Mouse (Mus musculus) small intestine, adult 2 months (tissue): ENCODE data around the gene Mdh2. TPM values are rescaled to one million over a fixed set of nuclear protein-coding genes. Genes with fewer than 3 reads are reported as not detected.

Source experiments
- H3K27ac ChIP-seq: fragments of 200-500 bp; 2 replicates; pipeline ENCODE4 v1.5.1; 2012; ENCODE audit warnings: low read depth, low read length, control low read depth, inconsistent platforms; ENCODE audit not compliant: insufficient read depth
- H3K27me3 ChIP-seq: fragments of 200-500 bp; 2 replicates; pipeline ENCODE4 v1.6.1; 2012; ENCODE audit warnings: mild to moderate bottlenecking, moderate library complexity, low read length, inconsistent platforms; ENCODE audit not compliant: control insufficient read depth, insufficient read depth
- H3K36me3 ChIP-seq: fragments of 200-500 bp; 2 replicates; pipeline ENCODE4 v1.6.1; 2012; ENCODE audit warnings: mild to moderate bottlenecking, low read length, control low read depth, inconsistent platforms; ENCODE audit not compliant: control insufficient read depth, insufficient read depth
- H3K4me1 ChIP-seq: fragments of 200-500 bp; 2 replicates; pipeline ENCODE4 v1.6.1; 2012; ENCODE audit warnings: low read length, inconsistent platforms, mixed read lengths; ENCODE audit not compliant: control insufficient read depth, insufficient read depth, insufficient read length
- H3K4me3 ChIP-seq: fragments of 200-500 bp; 2 replicates; pipeline ENCODE4 v1.5.1; 2012; ENCODE audit warnings: low read depth, mild to moderate bottlenecking, control low read depth, inconsistent platforms, low read length, moderate library complexity
- CTCF ChIP-seq: fragments of 200-500 bp; IDR thresholded peaks from 2 replicates; pipeline ENCODE4 v1.5.1; 2012; ENCODE audit warnings: low read depth, mild to moderate bottlenecking, control low read depth, inconsistent platforms, low read length, moderate library complexity, mixed read lengths; ENCODE audit not compliant: insufficient replicate concordance, insufficient read length; ENCODE audit errors: extremely low read depth
- POLR2A ChIP-seq: fragments of 200-500 bp; IDR thresholded peaks from 2 replicates; pipeline ENCODE4 v1.6.1; 2012; ENCODE audit warnings: low read depth, mild to moderate bottlenecking, control low read depth, inconsistent platforms, low read length, moderate library complexity
- WGBS: fragments of 180-500 bp; shearing (Covaris S2); methylation state at CpG from one replicate; pipeline ENCODE4 v1.1.7; 2018; 5-methylcytosine and 5-hydroxymethylcytosine counted together
- polyA plus RNA-seq: library from polyadenylated mRNA; depleted of rRNA; stranded (reverse); fragments of >200 nt; gene quantifications from 2 replicates; pipeline ENCODE4 v1.2.3, GENCODE M21; 2012

The Mdh2 gene
- polyA plus RNA-seq, 1 experiment = 2,398 TPM

DNA sequence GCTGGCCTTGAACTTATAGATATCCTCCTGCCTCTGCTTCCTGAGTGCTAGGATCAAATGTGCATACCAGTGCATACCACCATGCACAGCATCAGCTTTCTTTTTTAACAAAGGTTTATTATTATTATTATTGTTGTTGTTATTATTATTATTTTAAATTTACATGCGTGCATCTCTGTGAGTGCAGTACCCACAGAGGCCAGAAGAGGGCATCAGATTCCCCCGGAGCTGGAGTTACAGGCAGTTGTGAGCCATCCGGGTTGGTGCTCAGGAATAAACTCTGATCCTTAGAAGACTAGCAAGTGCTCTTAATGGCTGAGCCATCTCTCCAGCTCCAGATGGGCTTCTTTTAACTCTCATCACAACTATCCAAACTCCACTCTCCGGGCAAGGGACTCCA is 21.5 kb downstream of the Mdh2 start:
- TF ChIP-seq CTCF = peak; percentile 39; the same call in 1 of the 2 replicates
- no peak for TF ChIP-seq POLR2A
- 47% methylated on average over 4 of the region's 4 CpGs for WGBS
- no peak overlapping the region for H3K27ac ChIP-seq
- no peak overlapping the region for H3K4me3 ChIP-seq
- no peaks in the 10 kb centered on the region for H3K27me3 ChIP-seq
- H3K4me1 ChIP-seq = no peaks in the 10 kb centered on the region
- no peaks in the 10 kb centered on the region for H3K36me3 ChIP-seq

DNA sequence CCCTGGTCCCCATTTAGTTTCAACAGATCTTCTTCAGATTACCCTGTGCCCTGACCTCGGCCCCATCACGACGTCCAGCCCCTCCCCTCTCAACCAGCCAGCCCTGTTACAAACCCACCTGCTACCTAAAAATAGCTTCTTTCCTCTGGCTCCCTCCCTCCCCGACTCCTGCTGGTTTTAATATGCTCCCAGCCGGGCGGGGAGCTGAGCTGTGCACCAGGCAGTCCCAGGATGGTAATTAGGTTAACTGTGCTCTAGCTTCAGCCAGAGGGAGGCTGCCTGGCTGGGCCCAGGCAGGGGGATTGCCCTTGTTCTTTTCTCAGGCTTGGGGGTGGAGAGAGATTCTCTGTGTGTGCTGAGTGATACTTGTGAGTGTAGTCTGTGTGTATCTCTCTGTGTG is 22.6 kb downstream of the Mdh2 start:
- 5% methylated on average over 6 of the region's 6 CpGs for WGBS
- no peak for TF ChIP-seq CTCF
- TF ChIP-seq POLR2A = no peak
- H3K27me3 ChIP-seq = no peaks in the 10 kb centered on the region
- no peaks in the 10 kb centered on the region for H3K4me1 ChIP-seq
- H3K4me3 ChIP-seq = no peak overlapping the region
- H3K36me3 ChIP-seq = no peaks in the 10 kb centered on the region
- no peak overlapping the region for H3K27ac ChIP-seq

DNA sequence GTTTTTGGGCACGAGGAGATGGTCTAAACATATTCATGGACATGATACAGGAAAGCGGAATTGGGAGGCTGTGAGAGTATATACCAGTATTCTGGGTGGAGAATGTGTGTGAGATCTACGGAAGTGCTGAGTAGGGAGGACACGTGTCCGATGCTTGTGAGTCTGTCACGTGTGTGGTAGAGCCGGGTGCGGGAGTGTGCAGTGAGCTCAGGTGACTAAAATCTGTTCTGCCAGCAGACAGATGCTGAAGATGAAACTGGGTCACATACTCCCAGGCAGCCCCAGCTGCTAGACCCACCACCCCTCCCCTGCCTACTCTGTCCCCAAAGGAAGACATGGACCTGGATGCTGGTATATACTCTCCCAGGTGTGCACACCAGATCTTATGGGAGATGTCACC is 24.4 kb downstream of the Mdh2 start:
- TF ChIP-seq CTCF (no peak), POLR2A (no peak)
- 90% methylated on average over 8 of the region's 8 CpGs for WGBS
- H3K27me3 ChIP-seq = no peaks in the 10 kb centered on the region
- no peaks in the 10 kb centered on the region for H3K36me3 ChIP-seq
- H3K4me1 ChIP-seq = no peaks in the 10 kb centered on the region
- H3K27ac ChIP-seq = no peak overlapping the region
- no peak overlapping the region for H3K4me3 ChIP-seq

DNA sequence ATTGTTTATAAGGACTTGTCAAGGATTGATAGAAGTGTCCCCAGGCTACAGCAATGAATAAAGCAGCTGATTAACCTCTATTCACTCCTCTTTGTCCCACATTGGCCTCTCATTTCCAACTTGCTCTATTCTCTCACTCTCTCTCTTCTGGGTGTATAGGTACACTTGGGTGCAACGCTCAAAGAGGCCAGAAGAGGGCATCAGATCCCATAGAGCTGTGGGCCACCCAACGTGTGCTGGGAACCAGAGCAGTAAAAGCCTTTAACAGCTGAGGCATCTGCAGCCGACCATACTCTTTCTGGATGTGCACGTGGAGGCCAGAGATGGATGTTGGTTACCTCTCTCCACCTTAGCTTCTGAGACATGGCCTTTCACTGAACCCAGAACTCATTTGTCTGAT is 24.9 kb downstream of the Mdh2 start:
- no peak overlapping the region for H3K4me3 ChIP-seq
- H3K27me3 ChIP-seq = no peaks in the 10 kb centered on the region
- H3K27ac ChIP-seq = no peak overlapping the region
- H3K4me1 ChIP-seq = no peaks in the 10 kb centered on the region
- TF ChIP-seq CTCF (no peak), POLR2A (no peak)
- 58% methylated on average over 4 of the region's 4 CpGs for WGBS
- H3K36me3 ChIP-seq = no peaks in the 10 kb centered on the region

DNA sequence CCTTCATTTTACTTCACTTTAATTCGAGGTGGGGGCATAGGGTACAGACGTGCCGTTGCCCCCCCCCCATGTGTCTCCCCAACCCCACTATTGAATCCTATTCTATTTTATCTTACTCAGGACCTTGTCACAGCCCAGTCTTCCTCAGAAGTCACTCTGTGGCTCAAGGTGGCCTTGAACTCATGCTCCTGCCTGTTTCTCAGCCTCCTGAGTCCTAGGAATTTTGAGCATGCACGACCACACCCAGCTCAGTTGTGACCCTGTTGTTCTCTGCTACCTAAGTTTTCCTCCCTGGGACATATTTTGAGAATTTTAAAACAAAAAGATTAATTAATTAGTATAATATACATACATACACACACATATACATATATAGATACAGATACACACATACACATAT is 25.4 kb downstream of the Mdh2 start:
- 67% methylated on average over 4 of the region's 4 CpGs for WGBS
- no peaks in the 10 kb centered on the region for H3K27me3 ChIP-seq
- H3K4me3 ChIP-seq = no peak overlapping the region
- H3K36me3 ChIP-seq = no peaks in the 10 kb centered on the region
- no peak for TF ChIP-seq POLR2A
- no peak overlapping the region for H3K27ac ChIP-seq
- H3K4me1 ChIP-seq = no peaks in the 10 kb centered on the region

DNA sequence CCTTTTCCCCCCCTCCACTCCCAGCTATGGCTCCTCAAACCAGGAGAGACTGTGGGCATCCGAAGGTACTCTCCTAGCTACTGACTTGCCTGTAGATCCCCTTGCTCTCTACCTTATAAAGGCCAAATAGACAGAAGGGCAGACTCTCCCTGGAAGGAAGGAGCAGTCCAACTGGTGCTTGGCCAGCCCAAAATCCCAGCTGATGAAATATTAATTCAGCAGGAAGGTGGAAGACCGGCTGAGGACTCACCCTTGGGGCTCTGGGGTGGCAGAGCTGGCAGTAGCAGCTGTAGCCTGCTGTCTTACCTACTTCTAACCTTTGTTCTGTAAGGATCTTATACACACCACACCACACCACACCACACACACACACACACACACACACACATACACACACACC is 26.5 kb downstream of the Mdh2 start:
- no peak for TF ChIP-seq CTCF
- TF ChIP-seq POLR2A = no peak
- WGBS = 50% methylated on average over 2 of the region's 2 CpGs
- Histone ChIP-seq H3K27me3 (no peaks in the 10 kb centered on the region), H3K27ac (no peak overlapping the region), H3K4me3 (no peak overlapping the region), H3K36me3 (no peaks in the 10 kb centered on the region), H3K4me1 (no peaks in the 10 kb centered on the region)

GRCm38 (mm10) chr5:135806555-135807262 is 28.4 kb downstream of the Mdh2 start, which contains the start of gene Srrm3:
Gene Srrm3, plus strand, starts transcription at chr5:135806890.
- no peak within 1 kb of the TSS for H3K27ac ChIP-seq
- no peaks in the 10 kb centered on the region for H3K36me3 ChIP-seq
- WGBS = 5% methylated on average over 29 of the region's 29 CpGs
- no peak within 1 kb of the TSS for H3K4me3 ChIP-seq
- no peaks in the 10 kb centered on the region for H3K27me3 ChIP-seq
- TF ChIP-seq CTCF (peak; percentile 100), POLR2A (no peak)
- no peaks in the 10 kb centered on the region for H3K4me1 ChIP-seq

DNA sequence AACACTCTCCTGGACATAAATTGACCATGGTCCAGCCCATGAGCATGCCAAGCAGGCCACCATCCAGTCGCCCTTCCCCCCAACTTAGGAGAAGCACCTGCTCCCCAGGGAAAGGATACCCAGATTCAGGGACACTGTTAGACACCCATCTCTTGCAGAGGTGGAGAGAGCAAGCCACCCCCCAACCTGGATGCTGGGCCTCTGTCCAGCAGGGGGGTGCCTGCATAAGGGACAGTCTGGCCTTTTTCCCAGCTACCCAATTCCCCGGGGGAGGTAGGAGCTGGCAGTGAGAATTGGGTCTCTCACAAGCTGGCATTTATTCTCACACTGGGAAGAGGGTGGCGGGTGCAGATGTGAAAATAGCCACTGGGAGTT is 29.0 kb downstream of the Mdh2 start:
- Histone ChIP-seq H3K4me3 (no peak overlapping the region), H3K27me3 (no peaks in the 10 kb centered on the region), H3K27ac (no peak overlapping the region), H3K4me1 (no peaks in the 10 kb centered on the region), H3K36me3 (no peaks in the 10 kb centered on the region)
- no peak for TF ChIP-seq POLR2A
- TF ChIP-seq CTCF = no peak
- WGBS = 41% methylated on average over 3 of the region's 3 CpGs
